Mouse (Mus musculus) kidney, adult 9 months (tissue): ENCODE data around the gene Chrm1.

Experiments used
- DNase-seq: peaks from one replicate; pipeline ENCODE4 v3.0.0; 2022

Chrm1 gene

DNA sequence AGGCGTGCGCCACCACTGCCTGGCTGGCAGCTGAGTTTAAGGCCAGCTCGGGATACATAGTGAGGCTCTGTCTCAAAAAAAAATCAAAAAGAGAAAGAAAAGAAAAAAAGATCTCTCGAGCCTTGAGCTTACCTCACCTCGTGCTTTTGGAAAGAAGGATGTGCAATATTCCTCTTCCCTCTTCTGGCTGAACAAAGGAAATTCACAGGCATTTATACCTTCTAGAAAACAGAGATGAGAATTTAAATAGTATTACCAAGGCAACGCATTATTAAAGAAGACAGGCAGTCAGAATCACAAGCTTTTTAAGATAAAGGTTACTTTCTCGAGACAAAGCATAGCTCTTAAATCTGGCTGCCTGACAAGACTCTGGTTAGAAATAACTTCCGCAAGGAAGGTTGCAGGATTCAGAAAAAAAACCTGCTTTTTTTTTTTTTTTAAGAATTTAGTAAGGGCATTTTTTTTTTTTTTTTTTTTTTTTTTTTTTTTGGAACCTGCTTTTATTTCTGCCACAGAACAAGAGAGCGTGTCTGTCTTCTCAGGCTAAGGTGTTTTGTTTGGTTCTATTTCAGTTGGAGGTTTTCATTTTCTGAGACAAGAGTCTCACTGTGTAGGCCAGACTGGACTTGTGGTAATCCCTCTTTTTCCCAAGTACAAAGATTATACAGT is 28.4 kb downstream of the Chrm1 start:
- DNase-seq = no peak

DNA sequence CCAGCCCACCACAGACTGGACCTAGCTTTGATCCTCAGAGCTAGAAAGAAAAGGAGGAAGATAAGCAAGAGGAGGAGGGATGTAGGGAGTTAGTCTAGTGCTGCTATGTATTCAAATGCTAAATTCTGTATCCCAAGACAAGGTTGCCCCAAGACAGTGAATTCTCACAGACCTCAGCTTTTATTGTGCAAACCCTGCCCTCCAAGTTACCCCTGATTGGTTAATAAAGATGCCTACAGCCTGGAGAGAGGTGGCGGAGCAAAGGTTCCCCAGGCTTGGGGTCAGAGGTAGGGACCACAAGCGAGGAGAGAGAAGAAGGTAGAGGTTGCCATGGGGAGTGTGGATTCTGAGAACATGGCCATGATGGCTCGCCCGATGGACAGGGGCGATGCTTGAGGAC is 29.2 kb downstream of the Chrm1 start:
- DNase-seq = no peak

DNA sequence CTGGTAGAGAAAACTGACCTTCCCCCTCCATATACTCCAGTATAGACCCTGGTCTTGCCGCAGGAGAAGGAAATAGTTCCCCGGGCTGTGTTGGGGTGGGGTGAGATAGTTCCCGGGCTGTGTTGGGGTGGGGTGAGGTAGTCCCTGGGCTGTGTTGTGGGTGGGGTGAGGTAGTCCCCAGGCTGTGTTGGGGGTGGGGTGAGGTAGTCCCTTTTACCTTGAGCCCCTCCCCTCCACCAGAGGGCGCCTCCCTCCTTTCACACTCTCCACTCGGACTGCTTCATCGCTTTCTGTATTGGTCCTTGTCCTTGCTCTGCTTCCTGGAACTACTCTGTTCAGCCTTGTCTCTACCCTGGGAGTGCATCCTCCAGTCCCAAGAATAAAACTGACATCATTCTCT is 31.7 kb downstream of the Chrm1 start:
- DNase-seq = peak; percentile 80

DNA sequence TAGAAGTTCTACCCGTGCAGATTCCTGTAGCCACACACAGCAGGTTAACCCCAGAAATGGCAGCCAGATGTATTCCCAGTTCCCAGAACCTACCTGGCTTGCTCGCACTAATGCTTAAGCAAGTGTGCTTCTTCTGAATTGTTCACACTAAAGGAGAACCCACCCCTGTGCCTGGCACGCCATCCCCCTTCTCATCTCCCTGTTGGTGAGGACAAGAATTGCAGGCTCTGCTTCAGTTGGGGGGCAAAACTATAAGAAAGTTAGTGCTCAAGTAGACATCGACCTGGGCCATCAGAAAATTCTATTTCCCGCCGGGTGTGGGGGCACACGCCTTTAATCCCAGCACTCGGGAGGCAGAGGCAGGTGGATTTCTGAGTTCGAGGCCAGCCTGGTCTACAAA is 36.1 kb downstream of the Chrm1 start:
- no peak for DNase-seq

DNA sequence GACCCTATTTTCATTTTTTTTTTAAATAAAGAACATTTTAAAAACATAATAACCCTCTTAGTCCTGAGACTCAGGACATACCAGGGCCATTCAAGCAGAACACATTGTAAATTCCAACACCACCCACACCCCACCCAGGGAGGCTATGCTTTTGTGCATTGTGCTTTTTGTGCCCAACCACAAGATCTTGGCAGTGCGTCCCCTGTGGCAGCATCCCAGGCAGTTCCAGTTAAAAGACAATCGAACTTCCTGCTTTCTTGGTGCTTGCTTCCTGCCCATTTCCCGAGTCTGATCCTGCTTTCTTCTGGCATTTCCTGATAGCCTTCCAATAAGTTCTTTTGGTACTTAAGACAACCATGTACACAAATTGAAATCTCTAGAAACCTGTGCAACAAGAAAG is 38.9 kb downstream of the Chrm1 start:
- DNase-seq = peak; percentile 71

DNA sequence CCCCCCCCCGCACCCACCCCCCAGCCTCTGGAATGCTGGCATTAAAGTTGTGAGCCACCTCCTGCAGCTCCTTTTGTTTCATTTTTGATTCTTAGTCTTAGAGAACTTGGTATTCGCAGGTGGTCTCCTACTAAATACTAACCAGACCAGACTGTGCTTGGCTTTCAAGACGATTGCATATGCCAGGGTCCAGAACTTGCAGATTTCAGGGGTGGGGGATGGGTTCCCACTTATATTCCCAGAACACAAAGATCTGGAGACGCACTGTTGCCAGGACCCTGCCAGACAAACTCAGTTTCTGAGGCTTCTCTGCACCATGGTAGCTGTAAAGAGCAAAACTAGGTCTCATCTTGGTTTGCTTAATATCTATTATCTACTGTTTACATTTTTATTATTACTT is 40.0 kb downstream of the Chrm1 start:
- no peak for DNase-seq

DNA sequence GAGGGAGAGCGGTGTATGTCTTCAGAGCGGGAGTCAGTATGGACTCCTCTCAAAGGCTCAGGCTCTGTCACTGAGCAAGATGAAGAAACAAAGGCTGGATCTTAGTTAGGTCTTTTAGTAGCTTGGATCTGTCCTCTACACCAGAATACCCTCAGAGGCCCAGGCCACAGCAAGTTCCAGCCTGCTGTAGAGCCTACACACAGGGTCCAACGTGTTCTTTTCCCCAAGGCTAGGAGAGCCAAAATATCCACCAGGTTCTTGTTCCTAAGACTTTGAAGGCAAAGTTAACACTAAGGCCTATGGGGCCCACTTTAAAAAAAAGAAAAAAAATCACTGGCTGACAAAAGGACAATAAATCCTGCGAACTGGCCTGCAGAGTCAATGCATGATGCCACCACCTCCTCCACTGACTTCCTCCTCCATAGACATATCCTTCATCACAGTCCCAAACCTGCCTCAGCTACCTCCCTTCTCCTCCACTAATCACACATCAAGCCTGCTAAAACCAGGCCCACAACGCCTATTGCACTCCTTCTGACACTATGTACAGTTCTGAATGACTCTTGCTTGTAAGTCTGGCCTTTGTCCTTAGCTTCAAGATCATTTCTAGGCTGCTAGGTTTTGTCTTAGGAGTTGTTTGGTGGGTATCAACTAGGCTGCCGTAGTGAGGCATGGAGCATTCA is 41.6 kb downstream of the Chrm1 start:
- no peak for DNase-seq

DNA sequence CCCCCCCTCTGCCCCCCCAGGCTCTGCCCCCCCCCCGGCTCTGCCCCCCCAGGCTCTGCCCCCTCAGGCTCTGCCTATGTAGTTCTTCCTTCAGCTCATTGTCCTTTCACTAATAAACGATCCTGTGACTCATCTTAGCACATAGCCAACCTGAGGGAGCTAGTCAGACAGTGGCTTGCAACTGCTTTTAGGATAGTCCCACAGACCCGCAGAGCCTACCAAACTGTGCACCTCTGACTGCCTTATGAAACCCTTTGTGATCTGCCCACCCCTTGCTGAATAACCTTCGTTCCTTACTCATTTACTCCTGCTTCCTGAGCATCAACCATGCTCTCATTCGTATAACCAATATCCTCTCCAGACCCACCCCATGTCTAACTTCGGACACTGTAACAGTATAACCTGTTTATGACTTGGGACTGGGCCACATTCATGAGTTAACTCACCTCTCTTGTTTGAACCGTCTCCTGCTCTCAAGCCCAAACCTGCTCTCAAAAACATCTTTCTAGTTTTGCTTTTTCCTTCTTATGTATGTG is 42.6 kb downstream of the Chrm1 start:
- no peak for DNase-seq

DNA sequence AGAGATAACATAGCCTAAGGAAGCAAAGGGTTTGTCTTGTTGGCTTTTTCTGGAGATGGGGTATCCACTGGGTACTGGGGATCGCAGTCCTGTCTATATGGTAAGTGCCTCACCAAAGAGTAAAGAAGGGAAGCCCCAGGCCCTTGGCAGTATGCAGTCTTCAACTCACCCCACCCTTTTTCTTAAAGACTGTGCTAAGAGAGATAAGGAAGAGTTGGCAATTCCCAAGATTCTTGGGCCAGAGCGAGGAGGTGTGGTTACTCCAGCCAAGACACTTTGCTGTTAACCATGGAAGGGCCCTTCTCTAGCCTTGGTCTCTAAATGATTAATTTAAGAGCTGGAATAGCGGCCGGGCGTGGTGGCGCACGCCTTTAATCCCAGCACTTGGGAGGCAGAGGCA is 43.3 kb downstream of the Chrm1 start:
- no peak for DNase-seq

DNA sequence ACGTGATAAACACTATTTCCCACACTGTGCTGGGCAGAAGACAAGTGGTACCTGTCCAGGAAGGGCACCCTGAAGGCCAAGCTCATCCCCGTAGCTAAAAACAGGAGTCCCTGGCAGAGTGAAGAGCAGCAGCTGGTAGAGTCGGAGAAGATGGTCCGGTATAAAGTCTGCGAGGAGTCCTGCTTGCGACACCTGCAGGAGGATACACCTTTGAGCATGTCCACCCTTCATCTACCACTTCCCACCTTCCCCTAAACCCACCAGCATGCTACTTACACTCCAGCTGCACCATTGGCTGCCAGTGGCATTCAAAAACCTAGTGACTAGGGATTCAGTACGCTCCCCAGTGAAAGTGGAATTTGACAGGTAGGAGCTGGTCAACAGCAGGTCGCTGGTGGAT is 45.4 kb downstream of the Chrm1 start:
- DNase-seq = no peak

DNA sequence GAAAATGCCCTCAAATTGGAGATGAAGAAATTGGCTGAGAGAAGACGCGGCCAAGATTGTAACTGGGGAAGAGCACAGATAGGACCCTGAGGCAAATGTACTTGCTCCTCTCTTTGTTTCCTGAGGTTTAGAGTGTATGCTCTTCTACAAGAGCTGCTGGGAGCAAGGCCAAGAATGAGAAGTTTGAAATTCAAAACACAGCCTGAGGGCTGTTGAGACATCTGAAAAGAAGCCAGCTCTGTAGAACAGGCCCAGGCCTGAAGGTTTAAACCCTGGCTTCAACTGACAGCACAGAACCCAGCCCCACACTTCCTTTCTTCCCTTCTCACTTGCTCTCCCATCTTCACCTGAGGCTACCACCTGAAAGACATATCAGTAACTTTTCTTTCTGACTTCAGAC is 46.5 kb downstream of the Chrm1 start:
- no peak for DNase-seq

DNA sequence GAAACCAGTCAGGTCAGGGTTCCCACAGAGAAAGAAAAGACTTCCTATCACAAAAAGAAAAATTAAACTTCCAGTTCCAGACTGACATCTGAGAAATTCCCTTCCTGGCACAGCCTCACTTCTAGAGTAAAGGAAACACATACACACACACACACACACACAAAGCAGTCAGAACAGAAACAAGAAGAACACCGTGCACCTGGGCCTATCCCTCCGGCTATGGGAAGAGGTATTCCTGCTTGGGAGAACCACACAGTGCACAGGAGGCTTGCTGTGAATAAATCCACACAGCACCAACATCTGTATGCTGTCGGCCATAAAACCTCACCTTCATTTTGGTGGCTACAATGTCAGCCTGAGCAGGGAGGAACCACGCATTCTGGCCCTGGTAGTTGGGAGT is 47.9 kb downstream of the Chrm1 start:
- peak; percentile 28 for DNase-seq

DNA sequence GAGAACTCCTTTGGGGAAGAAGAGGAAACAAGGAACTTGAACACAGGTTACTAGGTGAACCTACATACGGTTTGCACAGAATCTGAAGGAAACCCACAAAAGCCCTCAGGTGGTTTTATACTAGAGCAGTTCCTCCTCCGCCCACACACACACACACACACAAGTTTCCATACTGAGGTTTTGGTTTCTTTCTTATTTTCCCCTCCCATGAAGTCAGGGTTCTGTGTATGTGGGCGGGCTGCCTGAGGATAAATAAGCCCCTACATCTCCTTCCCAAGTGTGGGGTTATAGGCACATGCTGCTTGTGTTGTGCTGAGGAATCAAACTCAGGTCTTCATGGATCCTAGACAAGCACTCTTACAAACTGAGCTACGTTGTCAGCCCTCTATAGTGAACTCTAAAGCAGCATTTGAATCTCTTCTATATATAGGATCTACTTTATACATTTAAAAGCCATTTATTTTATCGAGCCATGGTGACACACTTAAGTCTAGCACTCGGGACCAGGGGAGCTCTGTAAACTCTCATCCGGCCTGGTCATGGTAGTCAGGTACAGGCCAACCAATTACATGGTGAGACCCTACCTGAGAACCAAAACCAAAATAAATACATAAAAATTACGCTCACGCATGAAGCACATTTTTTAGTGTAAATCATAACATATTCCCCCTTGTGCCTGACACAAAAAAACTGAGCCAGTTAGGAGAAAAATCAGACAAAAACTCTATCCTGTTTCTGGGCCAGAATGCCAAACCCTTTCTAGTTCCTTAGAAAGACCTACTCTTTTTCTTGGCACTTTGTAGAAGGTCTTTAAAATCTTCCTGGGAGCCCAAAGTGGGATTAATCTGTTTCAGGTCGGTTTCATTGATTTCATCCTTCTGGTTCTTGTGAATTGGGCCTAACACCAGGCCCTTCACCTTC is 48.6 kb downstream of the Chrm1 start:
- no peak for DNase-seq

DNA sequence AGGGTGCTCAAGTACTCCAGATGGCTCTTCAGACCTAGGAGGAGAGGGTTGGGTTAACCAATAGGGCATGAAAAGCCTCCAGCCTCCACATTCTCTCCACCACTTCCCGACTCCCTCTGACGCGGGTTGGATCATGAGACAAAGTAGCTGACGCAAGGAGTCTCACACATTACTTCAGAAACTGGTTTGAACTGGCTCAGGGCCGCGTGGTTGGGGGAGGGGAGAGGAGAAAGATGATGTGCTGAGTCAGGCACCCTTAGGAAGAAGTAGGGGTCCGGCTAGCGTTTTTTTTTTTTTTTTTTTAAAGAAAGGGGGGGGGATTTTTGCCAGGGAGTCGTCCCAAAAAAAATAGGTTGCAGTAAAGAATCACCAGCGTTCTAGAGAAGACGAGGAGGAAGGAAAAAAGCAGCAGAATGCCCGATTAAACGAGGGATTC is 49.3 kb downstream of the Chrm1 start:
- DNase-seq = peak; percentile 90

DNA sequence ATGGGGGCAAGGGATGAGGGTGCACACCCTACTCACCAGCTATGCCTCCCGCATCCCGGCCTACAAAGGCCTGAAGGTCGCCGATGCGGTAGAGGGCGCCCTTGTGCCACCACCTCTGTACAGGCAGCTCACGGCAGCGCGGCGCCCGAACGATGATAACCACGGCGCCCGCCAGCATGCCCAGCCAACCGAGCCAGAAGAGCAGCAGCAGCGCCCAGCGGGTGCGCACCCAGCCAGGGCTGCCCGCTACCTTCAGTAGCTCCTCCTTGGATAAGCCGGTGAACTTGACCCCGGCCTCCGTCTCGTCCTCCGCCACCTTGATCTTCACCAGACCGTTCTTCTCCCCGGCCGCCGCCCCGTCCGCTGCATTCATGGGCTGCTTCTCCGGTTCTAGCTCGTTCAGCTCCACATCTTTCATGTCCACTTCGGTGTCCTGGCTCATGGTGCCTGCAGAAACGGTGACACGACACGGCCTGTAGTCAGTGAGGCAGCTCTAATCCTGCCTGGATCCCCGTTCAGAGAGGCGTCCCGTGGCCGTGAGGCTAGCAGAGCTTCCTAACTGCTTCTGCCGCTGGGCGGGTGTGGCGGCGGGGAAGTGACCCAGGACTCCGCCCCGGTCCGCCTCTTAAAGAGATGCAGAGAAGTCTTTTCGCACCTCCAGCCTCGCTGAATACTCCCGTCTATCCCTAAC is 49.9 kb downstream of the Chrm1 start:
- DNase-seq = peak; percentile 96

DNA sequence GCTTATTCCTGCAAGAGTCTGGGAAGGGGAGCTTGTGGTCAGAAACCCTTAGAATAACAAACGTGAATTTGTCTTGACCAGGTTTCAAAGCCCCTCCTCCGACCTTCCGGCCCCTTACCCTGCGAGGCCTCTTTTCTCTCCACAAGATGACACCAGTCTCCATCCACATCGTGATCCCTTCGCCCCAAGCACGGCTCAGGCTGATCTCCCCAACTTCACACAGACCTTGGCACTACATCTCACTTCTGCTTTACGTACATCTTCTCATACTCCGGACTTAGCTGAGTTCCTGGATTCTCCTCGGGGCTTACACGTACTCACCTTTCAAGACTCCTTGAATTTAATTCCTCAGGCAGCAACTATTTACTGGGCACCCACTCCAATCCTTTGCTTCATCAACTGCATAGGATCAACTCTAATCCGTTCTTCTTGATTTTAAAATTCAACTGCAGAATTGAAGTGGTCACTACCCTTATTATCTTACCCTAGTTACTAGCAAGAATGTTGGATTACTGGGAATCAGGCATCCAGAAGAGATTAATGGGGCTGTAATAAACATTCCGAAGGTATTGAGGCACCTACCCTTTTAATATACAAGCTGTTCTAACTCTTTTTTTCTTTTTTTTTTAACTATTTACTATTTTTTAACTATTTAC is 50.5 kb downstream of the Chrm1 start:
- DNase-seq = no peak

DNA sequence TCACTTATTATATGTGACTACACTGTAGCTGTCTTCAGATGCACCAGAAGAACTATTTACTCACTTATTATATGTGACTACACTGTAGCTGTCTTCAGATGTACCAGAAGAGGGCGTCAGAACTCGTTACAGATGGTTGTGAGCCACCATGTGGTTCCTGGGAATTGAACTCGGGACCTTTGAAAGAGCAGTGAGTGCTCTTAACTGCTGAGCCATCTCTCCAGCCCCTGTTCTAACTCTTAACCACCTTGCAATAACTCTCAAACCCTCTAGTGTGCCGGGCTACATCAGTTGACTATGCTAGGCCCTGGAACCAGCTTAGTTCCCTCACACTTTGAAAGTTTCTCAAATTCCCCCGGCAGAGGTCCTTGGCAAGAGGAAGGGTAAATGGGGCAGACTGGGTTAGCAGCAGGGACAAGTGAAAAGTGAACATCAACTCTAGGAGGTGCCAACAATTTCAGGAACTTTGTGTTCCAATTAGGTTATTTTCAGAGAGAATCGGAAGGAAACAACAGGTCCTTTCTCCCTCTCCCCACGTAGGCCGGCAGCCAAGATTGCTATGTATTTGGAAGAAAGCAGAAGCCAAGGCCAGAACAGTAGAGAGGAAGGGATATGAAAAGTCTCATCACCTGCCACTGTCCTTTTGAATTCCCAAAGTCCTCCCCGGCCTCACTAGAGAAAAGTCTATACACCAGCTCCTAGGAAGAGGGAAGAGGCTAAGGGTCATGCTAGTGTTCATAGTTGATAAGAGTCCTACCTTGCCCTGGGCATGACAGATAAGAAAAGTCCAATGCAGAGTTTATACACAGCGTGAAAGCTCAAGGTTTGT is 51.3 kb downstream of the Chrm1 start:
- DNase-seq = no peak

DNA sequence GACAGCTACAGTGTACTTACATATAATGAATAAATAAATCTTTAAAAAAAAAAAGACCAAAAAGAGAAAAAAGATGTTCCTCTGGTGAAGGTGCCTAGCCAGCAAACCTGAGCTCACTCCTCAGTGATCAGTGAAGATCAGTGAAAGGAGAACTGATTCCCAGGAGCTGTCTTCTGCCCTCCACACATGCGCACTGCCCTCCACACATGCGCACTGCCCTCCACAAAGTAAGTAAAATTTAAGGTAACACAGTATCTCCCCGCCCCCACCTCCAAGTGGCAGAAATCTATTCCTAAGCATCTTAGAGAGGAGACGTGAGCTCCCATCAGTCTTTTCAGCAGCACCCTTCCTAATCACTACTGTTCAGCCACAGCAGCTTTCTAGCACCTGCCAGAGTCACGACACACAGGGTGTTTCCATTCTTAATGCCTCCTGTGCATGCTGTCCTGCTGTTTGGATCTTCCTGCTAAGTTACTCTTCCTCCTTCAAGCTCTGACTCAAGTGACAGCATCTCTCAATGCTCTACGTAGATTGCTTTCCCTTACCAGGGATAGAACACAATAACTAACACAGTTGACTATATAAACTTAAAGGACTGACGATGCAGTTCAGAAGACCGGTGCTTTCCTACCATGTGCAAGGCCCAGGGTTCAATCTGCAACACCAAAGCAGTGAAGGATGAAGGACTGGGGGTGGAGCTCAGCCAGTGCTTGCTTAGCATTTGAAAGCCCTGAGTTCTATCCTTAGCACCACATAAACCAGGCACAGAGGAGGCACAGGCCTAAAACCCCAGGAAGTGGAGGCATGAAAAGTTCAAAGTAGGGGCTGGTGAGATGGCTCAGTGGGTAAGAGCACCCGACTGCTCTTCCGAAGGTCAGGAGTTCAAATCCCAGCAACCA is 52.5 kb downstream of the Chrm1 start:
- no peak for DNase-seq

DNA sequence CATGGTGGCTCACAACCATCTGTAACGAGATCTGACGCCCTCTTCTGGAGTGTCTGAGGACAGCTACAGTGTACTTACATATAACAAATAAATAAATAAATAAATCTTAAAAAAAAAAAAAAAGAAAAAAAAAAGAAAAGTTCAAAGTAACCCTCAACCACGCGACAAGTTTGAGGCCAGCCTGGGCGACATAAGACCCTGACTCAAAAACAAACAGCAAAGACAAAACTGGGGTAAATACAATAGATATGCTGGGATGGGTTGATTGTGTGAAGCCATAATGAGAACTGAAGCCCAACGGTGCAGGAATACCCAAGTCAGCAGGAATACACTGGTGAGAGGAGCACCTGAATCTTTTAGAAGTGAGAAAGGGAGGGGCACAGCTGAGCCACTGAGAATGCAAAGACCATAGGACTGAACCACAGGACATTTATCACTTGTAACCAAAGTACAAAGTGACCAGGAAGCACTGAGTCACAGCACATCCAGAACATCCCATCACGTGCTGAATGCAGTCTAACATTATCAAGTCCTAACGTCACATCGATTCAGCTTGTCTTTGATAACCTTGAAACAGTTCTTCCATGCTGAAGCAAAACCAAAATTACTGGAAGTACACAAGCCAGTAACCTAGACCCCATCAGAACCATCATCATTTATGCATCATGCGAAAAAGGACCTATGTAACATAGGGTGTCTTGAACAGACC is 53.3 kb downstream of the Chrm1 start:
- DNase-seq = no peak

DNA sequence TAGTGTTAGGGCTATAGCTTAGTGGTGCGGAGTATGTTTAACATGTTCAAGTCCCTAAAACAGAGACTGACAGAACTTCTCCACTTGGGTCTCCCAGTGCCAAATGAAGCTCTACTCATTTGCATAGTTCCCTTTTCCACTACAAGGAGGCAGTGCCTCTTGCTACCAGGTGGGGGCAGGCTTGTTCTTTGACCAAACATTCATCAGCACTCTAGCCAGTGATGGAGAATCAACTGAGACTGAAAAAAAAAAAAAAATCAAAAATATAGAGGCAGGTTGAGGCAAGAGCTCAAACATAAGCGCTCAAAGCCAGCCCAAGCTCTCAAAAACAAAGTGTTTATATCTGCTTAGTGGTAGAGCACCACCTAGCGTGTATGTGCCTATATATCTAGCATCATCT is 54.8 kb downstream of the Chrm1 start:
- DNase-seq = peak; percentile 75
